Mouse (Mus musculus): ENCODE results near the gene Helz2. TPM values are rescaled to one million over a fixed set of nuclear protein-coding genes. Genes with fewer than 3 reads are reported as not detected.
"Not testable (repeated sequence)": the region's sequence is repeated elsewhere in the genome, so short reads cannot be mapped to it uniquely, and the experiment has no call there.

Helz2 gene
- total RNA-seq, 1 experiment from 2014 or later = 7.1 TPM

- ATAC-seq (replicated peaks; ENCODE audit: low read depth, poor library complexity, severe bottlenecking) = no peak
Measured at GRCm38 (mm10) chr2:181202886-181203285, 38.9 kb downstream of the Helz2 start.

- no peak for ATAC-seq (replicated peaks; ENCODE audit: low read depth, poor library complexity, severe bottlenecking)
Measured at GRCm38 (mm10) chr2:181202422-181202821, 39.4 kb downstream of the Helz2 start, which contains the start of gene Ptk6. TSS of gene Ptk6 (minus strand) at chr2:181202789.

- no peak for ATAC-seq (replicated peaks; ENCODE audit: low read depth, poor library complexity, severe bottlenecking)
Measured at GRCm38 (mm10) chr2:181201606-181202005, 40.2 kb downstream of the Helz2 start.

- ATAC-seq (replicated peaks; ENCODE audit: low read depth, poor library complexity, severe bottlenecking) = no peak
Measured at GRCm38 (mm10) chr2:181196628-181197300, 45.1 kb downstream of the Helz2 start.

GRCm38 (mm10) chr2:181193044-181193443, 48.8 kb downstream of the Helz2 start:
- ATAC-seq (replicated peaks; ENCODE audit: low read depth, poor library complexity, severe bottlenecking) = peak; percentile 50; the same call in 1 of the 2 replicates

- ATAC-seq (replicated peaks; ENCODE audit: low read depth, poor library complexity, severe bottlenecking) = no peak
Measured at GRCm38 (mm10) chr2:181191936-181192335, 49.9 kb downstream of the Helz2 start.

GRCm38 (mm10) chr2:181191385-181191784, 50.4 kb downstream of the Helz2 start:
- ATAC-seq (replicated peaks; ENCODE audit: low read depth, poor library complexity, severe bottlenecking) = not testable (repeated sequence)

GRCm38 (mm10) chr2:181189321-181189720, 52.5 kb downstream of the Helz2 start:
- no peak for ATAC-seq (replicated peaks; ENCODE audit: low read depth, poor library complexity, severe bottlenecking)

- ATAC-seq (replicated peaks; ENCODE audit: low read depth, poor library complexity, severe bottlenecking) = no peak
Measured at GRCm38 (mm10) chr2:181188681-181189080, 53.1 kb downstream of the Helz2 start.

GRCm38 (mm10) chr2:181187121-181188000, 54.5 kb downstream of the Helz2 start, which contains the start of gene Ppdpf:
TSS of gene Ppdpf (plus strand) at chr2:181187247.
- peak; percentile 92 for ATAC-seq (replicated peaks; ENCODE audit: low read depth, poor library complexity, severe bottlenecking)

- ATAC-seq (replicated peaks; ENCODE audit: low read depth, poor library complexity, severe bottlenecking) = peak; percentile 79
Measured at GRCm38 (mm10) chr2:181186635-181187034, 55.2 kb downstream of the Helz2 start.

- ATAC-seq (replicated peaks; ENCODE audit: low read depth, poor library complexity, severe bottlenecking) = no peak
Measured at GRCm38 (mm10) chr2:181180898-181181297, 60.9 kb downstream of the Helz2 start.

- no peak for ATAC-seq (replicated peaks; ENCODE audit: low read depth, poor library complexity, severe bottlenecking)
Measured at GRCm38 (mm10) chr2:181178471-181178870, 63.4 kb downstream of the Helz2 start.

GRCm38 (mm10) chr2:181178015-181178414, 63.8 kb downstream of the Helz2 start:
- ATAC-seq (replicated peaks; ENCODE audit: low read depth, poor library complexity, severe bottlenecking) = no peak

Other genes with a start within 250 kb of the Helz2 start
- not detected in 2 replicates for gene Chrna4, start 198.5 kb downstream of the Helz2 start, total RNA-seq (2017)
- 0.09 TPM in 1 of 2 replicates, not detected in the other for gene Kcnq2, start 106.7 kb downstream of the Helz2 start, total RNA-seq (2017)
- not detected in 2 replicates for gene Eef1a2, start 85.0 kb downstream of the Helz2 start, total RNA-seq (2017)
- 70.0 and 92.5 TPM in 2 replicates for gene Ppdpf, start 54.8 kb downstream of the Helz2 start, total RNA-seq (2017)
- gene Ptk6, start 39.2 kb downstream of the Helz2 start, total RNA-seq (2017) = not detected in 2 replicates
- not detected in 2 replicates for gene Srms, start 28.8 kb downstream of the Helz2 start, total RNA-seq (2017)
- not detected in 2 replicates for gene Fndc11, start 22.0 kb downstream of the Helz2 start, total RNA-seq (2017)
- gene Gmeb2, start 46.0 kb upstream of the Helz2 start, total RNA-seq (2017) = 8.3 and 19.7 TPM in 2 replicates
- not detected in 2 replicates for gene Stmn3, start 72.5 kb upstream of the Helz2 start, total RNA-seq (2017)
- gene Rtel1, start 77.7 kb upstream of the Helz2 start, total RNA-seq (2017) = 43.2 and 54.8 TPM in 2 replicates
- gene Zgpat, start 122.9 kb upstream of the Helz2 start, total RNA-seq (2017) = 34.4 and 38.0 TPM in 2 replicates
- gene Arfrp1, start 123.4 kb upstream of the Helz2 start, total RNA-seq (2017) = 39.3 and 82.5 TPM in 2 replicates
- gene Lime1, start 138.1 kb upstream of the Helz2 start, total RNA-seq (2017) = 9.2 and 30.3 TPM in 2 replicates
- gene Zbtb46, start 217.4 kb upstream of the Helz2 start, total RNA-seq (2017) = 7.5 and 8.9 TPM in 2 replicates